Comparison of ENCODE assay signal across 16 mouse cellular contexts in genomic region chr1:135755287-135755686, GRCm38 (mm10). TPM values are rescaled to one million over a fixed set of nuclear protein-coding genes. Genes with fewer than 3 reads are reported as not detected.
A peak's percentile ranks its signal among the peaks of the same experiment; 100 is the strongest.
DNase-seq lines count a peak whose midpoint lies in the region; ATAC-seq and TF ChIP-seq lines count a peak whose summit lies in the region.
"Had no signal": no experiment of that assay in that cellular context is flagged by ENCODE, and none has a peak within 500 bp of the region (broad histone marks: within the 10 kb centered on the region; RNA-seq: fewer than 3 reads in every experiment).

No protein-coding gene starts in this region.

- peaks cover 4% of the 10 kb centered on the region for H3K27me3 ChIP-seq in CH12.LX (replicated peaks)
- no peaks in the 10 kb centered on the region for H3K27me3 ChIP-seq in lung, postnatal 0 days (replicated peaks; ENCODE audit: insufficient read depth, low read length)
- H3K27me3 ChIP-seq in midbrain, embryonic 15.5 days (replicated peaks), result no peaks in the 10 kb centered on the region
- H3K27me3 ChIP-seq: forebrain, embryonic 13.5 days; hindbrain, embryonic 15.5 days; megakaryocyte, embryonic 14.5 days; neural tube, embryonic 13.5 days; Patski had no signal

- TF ChIP-seq CTCF in CH12.LX (conservative IDR thresholded peaks at IDR 0.05 in 1 of 2, IDR thresholded peaks at IDR 0.05 in 1 of 2; ENCODE audit: low read depth in 2 of 2, low read length in 2 of 2), result no peak
- TF ChIP-seq CTCF in lung, postnatal 0 days (IDR thresholded peaks at IDR 0.05), result no peak

- peaks cover 11 to 19% of the 10 kb centered on the region in 2 experiments for H3K36me3 ChIP-seq in CH12.LX (replicated peaks in 1 of 2; ENCODE audit: control insufficient read depth in 1 of 2, insufficient read depth in 1 of 2, low read length in 1 of 2)
- peaks cover 14% of the 10 kb centered on the region; the same call in 1 of the 2 replicates for H3K36me3 ChIP-seq in lung, postnatal 0 days (ENCODE audit: insufficient read depth, low read length)
- no peaks in the 10 kb centered on the region for H3K36me3 ChIP-seq in midbrain, embryonic 15.5 days (replicated peaks)
- H3K36me3 ChIP-seq: hindbrain, embryonic 15.5 days; neural tube, embryonic 13.5 days had no signal

- no peaks in the 10 kb centered on the region for H3K9me3 ChIP-seq in CH12.LX (replicated peaks; ENCODE audit: low read length)
- H3K9me3 ChIP-seq in lung, postnatal 0 days (ENCODE audit: low read length), result no peaks in the 10 kb centered on the region
- no peaks in the 10 kb centered on the region for H3K9me3 ChIP-seq in midbrain, embryonic 15.5 days
- H3K9me3 ChIP-seq: forebrain, embryonic 13.5 days; hindbrain, embryonic 15.5 days; limb, embryonic 10.5 days; megakaryocyte, embryonic 14.5 days; neural tube, embryonic 13.5 days had no signal

- TF ChIP-seq POLR2A in CH12.LX (IDR thresholded peaks at IDR 0.05; ENCODE audit: low read depth, low read length), result no peak; the same call in 1 of the 2 replicates

- TF ChIP-seq RAD21 in CH12.LX (IDR thresholded peaks at IDR 0.05; ENCODE audit: low read depth, low read length), result no peak

- DNase-seq in adrenal gland, postnatal 14 days, result peak; percentile 39
- DNase-seq in adrenal gland, adult 8-10 months, result no peak
- DNase-seq in CH12.LX (ENCODE audit: extremely low read depth), result peak; percentile 68
- DNase-seq in gastrocnemius, postnatal 36 days, result peak; percentile 64 to 74
- peak; percentile 80 for DNase-seq in lung, postnatal 0 days (ENCODE audit: low spot score)
- DNase-seq in thymus, postnatal 10 days (ENCODE audit: low spot score in 2 of 2), result no peak
- no peak for DNase-seq in T-cell, adult 2 months (ENCODE audit: low spot score)
- DNase-seq: right cerebral cortex, postnatal 14 days; thymus, postnatal 25 days had no signal

- peak; percentile 37 for ATAC-seq in lung, postnatal 0 days
- no peak for ATAC-seq in midbrain, embryonic 15.5 days (replicated peaks)
- ATAC-seq: forebrain, embryonic 13.5 days; Patski had no signal

- in situ Hi-C loops in CH12.LX (cut with MboI; ENCODE audit: low pct_ligation_motif_present, low pct_unique_long_range_greater_than_20kb, low sequenced_read_pairs), result loop anchor here (5.0 kb wide), 1 partner anchor 33 kb away; the partner anchor contains the start of gene Csrp1

- dilution Hi-C loops in CH12.LX (cut with MboI; ENCODE audit: extremely low pct_ligation_motif_present, extremely low pct_unique_long_range_greater_than_20kb, low sequenced_read_pairs), result no loop called here

- no peak overlapping the region for H3K4me3 ChIP-seq in CH12.LX (replicated peaks in 1 of 3; ENCODE audit: low read depth in 2 of 3, low read length in 2 of 3, poor library complexity in 1 of 3)
- no peak overlapping the region for H3K4me3 ChIP-seq in lung, postnatal 0 days (ENCODE audit: low read depth, low read length)
- no peak overlapping the region for H3K4me3 ChIP-seq in midbrain, embryonic 15.5 days
- H3K4me3 ChIP-seq: forebrain, embryonic 13.5 days; hindbrain, embryonic 15.5 days; limb, embryonic 10.5 days; megakaryocyte, embryonic 14.5 days; neural tube, embryonic 13.5 days had no signal

- intact Hi-C loops in gastrocnemius, postnatal 36 days (cut with DNase I), result no loop called here

- WGBS in lung, postnatal 0 days, result 42% methylated on average over 9 of the region's 9 CpGs
- 74% methylated on average over 9 of the region's 9 CpGs for WGBS in midbrain, embryonic 15.5 days

- peak overlapping the region; percentile 39 for H3K4me2 ChIP-seq in CH12.LX (ENCODE audit: insufficient read depth, low read depth, poor library complexity, severe bottlenecking)
- no peak overlapping the region for H3K4me2 ChIP-seq in lung, postnatal 0 days (replicated peaks; ENCODE audit: low read depth, low read length)
- no peak overlapping the region for H3K4me2 ChIP-seq in midbrain, embryonic 15.5 days
- H3K4me2 ChIP-seq: forebrain, embryonic 13.5 days; hindbrain, embryonic 15.5 days; neural tube, embryonic 13.5 days had no signal

- 0 out of 2 replicates have a peak, but pooled peaks have one; percentile 16 for TF ChIP-seq EP300 in CH12.LX (IDR thresholded peaks at IDR 0.05; ENCODE audit: low read length)
- no peak for TF ChIP-seq EP300 in lung, postnatal 0 days (IDR thresholded peaks at IDR 0.05)

- peaks cover 17 to 55% of the 10 kb centered on the region in 2 experiments for H3K4me1 ChIP-seq in CH12.LX (ENCODE audit: control insufficient read depth in 1 of 2, insufficient read depth in 2 of 2)
- 0 out of 2 replicates have a peak, but pooled peaks cover 2% of the 10 kb centered on the region for H3K4me1 ChIP-seq in lung, postnatal 0 days (ENCODE audit: insufficient read depth, low read depth, low read length)
- H3K4me1 ChIP-seq in midbrain, embryonic 15.5 days, result no peaks in the 10 kb centered on the region
- H3K4me1 ChIP-seq: forebrain, embryonic 13.5 days; hindbrain, embryonic 15.5 days; neural tube, embryonic 13.5 days had no signal

- no peaks in the 10 kb centered on the region for H3K79me2 ChIP-seq in CH12.LX (replicated peaks; ENCODE audit: control insufficient read depth, extremely low read depth, insufficient read depth, poor library complexity, severe bottlenecking)

- H3K27ac ChIP-seq in CH12.LX (ENCODE audit: insufficient read depth, low read depth), result peak overlapping the region; percentile 39; the same call in 1 of the 2 replicates
- peak overlapping the region; percentile 22; the same call in 1 of the 2 replicates for H3K27ac ChIP-seq in lung, postnatal 0 days (ENCODE audit: low read length)
- no peak overlapping the region for H3K27ac ChIP-seq in midbrain, embryonic 15.5 days
- H3K27ac ChIP-seq: forebrain, embryonic 13.5 days; hindbrain, embryonic 15.5 days; limb, embryonic 10.5 days; neural tube, embryonic 13.5 days had no signal

- H3K9ac ChIP-seq in CH12.LX (ENCODE audit: insufficient read depth, low read depth), result no peak overlapping the region; the same call in 1 of the 2 replicates
- H3K9ac ChIP-seq in lung, postnatal 0 days (replicated peaks; ENCODE audit: low read depth), result no peak overlapping the region
- no peak overlapping the region for H3K9ac ChIP-seq in midbrain, embryonic 15.5 days
- H3K9ac ChIP-seq: forebrain, embryonic 13.5 days; hindbrain, embryonic 15.5 days; neural tube, embryonic 13.5 days had no signal

TF ChIP-seq in CH12.LX, 34 proteins besides CTCF, POLR2A, EP300 and RAD21 (continues in another document):
- TF ChIP-seq KAT2A (IDR thresholded peaks at IDR 0.05; ENCODE audit: insufficient replicate concordance, low read length) (no peak), BHLHE40 (IDR thresholded peaks at IDR 0.05; ENCODE audit: low read depth, low read length) (peak; percentile 56), USF2 (conservative IDR thresholded peaks at IDR 0.05; ENCODE audit: low read depth, low read length) (no peak), UBTF (IDR thresholded peaks at IDR 0.05; ENCODE audit: low read depth, low read length) (no peak), MEF2A (IDR thresholded peaks at IDR 0.05; ENCODE audit: borderline replicate concordance, low read depth, low read length) (peak; percentile 84), RCOR1 (conservative IDR thresholded peaks at IDR 0.05; ENCODE audit: low read depth, low read length) (no peak), PAX5 (IDR thresholded peaks at IDR 0.05; ENCODE audit: low read length) (no peak), ZC3H11A (IDR thresholded peaks at IDR 0.05; ENCODE audit: low read depth, low read length) (no peak), SIN3A (IDR thresholded peaks at IDR 0.05; ENCODE audit: low read length) (no peak), MYC (IDR thresholded peaks at IDR 0.05; ENCODE audit: low read depth, low read length) (no peak), CHD1 (IDR thresholded peaks at IDR 0.05; ENCODE audit: low read depth, low read length) (no peak), JUN (IDR thresholded peaks at IDR 0.05; ENCODE audit: insufficient read depth, low read depth, low read length) (no peak), JUND (conservative IDR thresholded peaks at IDR 0.05; ENCODE audit: low read depth, low read length) (no peak), NELFE (IDR thresholded peaks at IDR 0.05; ENCODE audit: low read depth, low read length) (no peak), ZMIZ1 (IDR thresholded peaks at IDR 0.05; ENCODE audit: low read depth, low read length) (peak; percentile 58; the same call in 1 of the 2 replicates), TBP (conservative IDR thresholded peaks at IDR 0.05; ENCODE audit: low read depth, low read length) (no peak), MAFK (IDR thresholded peaks at IDR 0.05; ENCODE audit: insufficient replicate concordance, low read length) (peak; percentile 44; the same call in 1 of the 2 replicates)

RNA-seq across cellular contexts. Expression of gene Phlda3, which starts 10.6 kb away (rescaled TPM):
- total RNA-seq in adrenal gland, postnatal 14 days (2021), result 44.9 and 49.5 TPM in 2 replicates
- 10 to 100 TPM; 33.0 to 80.7 (median 38.4) TPM for total RNA-seq in adrenal gland, adult 8-10 months (2022)
- 76.8 and 98.1 TPM in 2 replicates for total RNA-seq in CH12.LX (2012; rRNA removed)
- 45.6 and 49.5 TPM in 2 replicates for total RNA-seq in CH12.LX (2014; rRNA removed)
- polyA plus RNA-seq in CH12.LX (2012; ENCODE audit: insufficient read length, low read depth), result 34.9 and 37.5 TPM in 2 replicates
- 100 to 1,000 TPM; 108 to 122 TPM for total RNA-seq in gastrocnemius, postnatal 36 days (2021)
- 80.7 and 82.0 TPM in 2 replicates for polyA plus RNA-seq in lung, postnatal 0 days (2015; fragmentation: Nextera tagmentation; extraction: Ambion mirVana)
- 27.6 and 31.4 TPM in 2 replicates for polyA plus RNA-seq in midbrain, embryonic 15.5 days (2015; fragmentation: Nextera tagmentation; extraction: Ambion mirVana)

RNA-seq across cellular contexts. Expression of gene Tnni1, which starts 23.9 kb away (rescaled TPM):
- total RNA-seq in adrenal gland, postnatal 14 days (2021), result 0.34 TPM in 1 of 2 replicates, not detected in the other
- total RNA-seq in adrenal gland, adult 8-10 months (2022), result under 1 TPM in 1 of 4 experiments, not detected in 3; 0.35 TPM
- total RNA-seq in CH12.LX (2012; rRNA removed) (1.5 and 1.6 TPM in 2 replicates), CH12.LX (2014; rRNA removed) (5.5 and 6.9 TPM in 2 replicates)
- polyA plus RNA-seq in CH12.LX (2012; ENCODE audit: insufficient read length, low read depth), result 3.5 and 4.2 TPM in 2 replicates
- total RNA-seq in gastrocnemius, postnatal 36 days (2021), result 100 to 1,000 TPM in 1 of 2 experiments, 10 to 100 TPM in 1; 69.4 to 433 TPM
- polyA plus RNA-seq in lung, postnatal 0 days (2015; fragmentation: Nextera tagmentation; extraction: Ambion mirVana), result 26.1 and 31.2 TPM in 2 replicates
- 0.56 and 1.9 TPM in 2 replicates for polyA plus RNA-seq in midbrain, embryonic 15.5 days (2015; fragmentation: Nextera tagmentation; extraction: Ambion mirVana)

RNA-seq across cellular contexts. Expression of gene Csrp1, which starts 35.4 kb away (rescaled TPM):
- total RNA-seq in adrenal gland, postnatal 14 days (2021), result 70.1 and 88.2 TPM in 2 replicates
- total RNA-seq in adrenal gland, adult 8-10 months (2022), result 100 to 1,000 TPM in 1 of 4 experiments, 10 to 100 TPM in 3; 92.3 to 122 (median 99.0) TPM
- total RNA-seq in CH12.LX (2012; rRNA removed) (50.7 and 54.3 TPM in 2 replicates), CH12.LX (2014; rRNA removed) (44.7 and 49.4 TPM in 2 replicates)
- polyA plus RNA-seq in CH12.LX (2012; ENCODE audit: insufficient read length, low read depth), result 45.9 and 52.5 TPM in 2 replicates
- total RNA-seq in gastrocnemius, postnatal 36 days (2021), result 10 to 100 TPM; 18.1 to 22.8 TPM
- polyA plus RNA-seq in lung, postnatal 0 days (2015; fragmentation: Nextera tagmentation; extraction: Ambion mirVana), result 449 and 545 TPM in 2 replicates
- polyA plus RNA-seq in midbrain, embryonic 15.5 days (2015; fragmentation: Nextera tagmentation; extraction: Ambion mirVana), result 13.9 and 14.7 TPM in 2 replicates

Comparison
In these comparisons a context has a peak if more than half of its experiments do, and no peak if none do; other contexts are left out.
1. DNase-seq: peak in adrenal gland, postnatal 14 days (single experiment), CH12.LX (single experiment), gastrocnemius, postnatal 36 days (2 of 2) and lung, postnatal 0 days (single experiment); none in adrenal gland, adult 8-10 months (single experiment), thymus, postnatal 10 days (0 of 2) and T-cell, adult 2 months (single experiment).
2. RNA of gene Tnni1, which starts 23.9 kb away (total RNA-seq): 69.4 to 433 TPM in gastrocnemius, postnatal 36 days; 1.5 to 6.9 TPM in CH12.LX, 0.34 TPM in adrenal gland, postnatal 14 days and 0.35 TPM in adrenal gland, adult 8-10 months; every median in the first group is over 4 times any median in the second.